Mouse (Mus musculus): Measurements from ENCODE around the gene Avpr1a. TPM values are rescaled to one million over a fixed set of nuclear protein-coding genes. Genes with fewer than 3 reads are reported as not detected.

The Avpr1a gene
- 0.23 and 0.28 TPM in 2 replicates for polyA plus RNA-seq (2012; rRNA removed)

DNA sequence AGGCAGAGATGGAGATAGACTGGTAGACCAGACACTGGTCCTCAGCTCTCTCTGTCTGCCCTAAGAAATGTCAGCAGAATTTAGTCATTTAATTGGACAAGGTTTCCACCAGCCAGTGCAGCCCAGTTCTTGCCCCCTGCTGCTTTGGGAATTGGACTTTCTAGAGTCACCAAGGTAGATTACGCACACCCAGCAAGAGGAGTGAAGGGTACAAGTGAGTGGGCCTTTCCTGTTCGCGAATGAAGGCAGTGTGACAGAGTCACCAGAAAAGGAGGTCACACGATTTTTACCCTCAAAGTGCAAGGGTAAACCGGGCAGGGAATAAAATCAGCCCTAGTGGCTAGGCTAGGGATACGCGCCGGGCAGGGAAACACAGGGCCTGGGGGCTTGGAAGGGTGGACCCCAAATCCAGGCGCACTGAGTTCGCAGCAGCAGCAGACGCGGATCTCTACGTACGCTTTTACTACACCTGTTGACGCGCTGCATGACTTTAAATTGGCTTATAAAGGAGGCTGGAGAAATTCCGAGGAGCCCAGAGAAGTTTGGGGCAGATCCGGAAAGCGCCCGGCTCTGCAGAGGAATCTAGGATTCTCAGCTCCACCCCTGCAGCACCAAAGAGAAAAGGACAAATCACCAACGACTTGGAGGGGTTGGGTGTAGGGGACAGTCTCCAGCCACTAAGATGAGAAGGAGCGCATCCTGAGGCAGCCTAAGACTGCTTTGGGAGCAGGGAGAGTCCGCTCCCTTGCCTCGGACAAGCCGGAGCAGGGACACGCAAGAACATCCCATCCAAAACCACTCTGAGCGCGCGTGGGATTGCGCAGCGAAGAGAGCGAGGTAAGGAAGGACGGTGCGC lies at the start of gene Avpr1a:
Gene Avpr1a (plus strand): TSS at position 639 of the 856 bp plus-strand sequence.
- no peak for DNase-seq (ENCODE audit: extremely low spot score in 1 of 2, low spot score in 1 of 2)

GRCm38 (mm10) chr10:122402270-122402669 lies 46.0 kb upstream of the Avpr1a start:
- DNase-seq (ENCODE audit: extremely low spot score in 1 of 2, low spot score in 1 of 2): no peak

DNA sequence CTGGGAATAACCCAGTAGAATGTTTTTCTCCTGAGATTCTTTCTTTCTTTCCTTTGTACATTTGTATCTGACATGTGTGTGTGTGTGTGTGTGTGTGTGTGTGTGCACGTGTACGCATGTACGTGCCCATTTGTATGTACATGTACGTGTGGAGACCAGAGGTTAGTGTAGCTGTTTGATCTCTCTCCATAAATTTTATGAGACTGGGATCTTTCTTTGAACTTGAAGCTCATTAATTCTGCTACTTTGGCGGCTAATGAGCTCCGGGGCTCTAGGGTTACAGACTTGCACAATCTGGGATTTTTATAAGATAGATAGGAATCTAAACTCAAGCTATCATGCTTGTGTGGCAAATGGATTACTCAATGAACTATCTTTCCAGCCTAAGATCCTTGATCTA lies 42.0 kb upstream of the Avpr1a start:
- no peak for DNase-seq (ENCODE audit: extremely low spot score in 1 of 2, low spot score in 1 of 2)

DNA sequence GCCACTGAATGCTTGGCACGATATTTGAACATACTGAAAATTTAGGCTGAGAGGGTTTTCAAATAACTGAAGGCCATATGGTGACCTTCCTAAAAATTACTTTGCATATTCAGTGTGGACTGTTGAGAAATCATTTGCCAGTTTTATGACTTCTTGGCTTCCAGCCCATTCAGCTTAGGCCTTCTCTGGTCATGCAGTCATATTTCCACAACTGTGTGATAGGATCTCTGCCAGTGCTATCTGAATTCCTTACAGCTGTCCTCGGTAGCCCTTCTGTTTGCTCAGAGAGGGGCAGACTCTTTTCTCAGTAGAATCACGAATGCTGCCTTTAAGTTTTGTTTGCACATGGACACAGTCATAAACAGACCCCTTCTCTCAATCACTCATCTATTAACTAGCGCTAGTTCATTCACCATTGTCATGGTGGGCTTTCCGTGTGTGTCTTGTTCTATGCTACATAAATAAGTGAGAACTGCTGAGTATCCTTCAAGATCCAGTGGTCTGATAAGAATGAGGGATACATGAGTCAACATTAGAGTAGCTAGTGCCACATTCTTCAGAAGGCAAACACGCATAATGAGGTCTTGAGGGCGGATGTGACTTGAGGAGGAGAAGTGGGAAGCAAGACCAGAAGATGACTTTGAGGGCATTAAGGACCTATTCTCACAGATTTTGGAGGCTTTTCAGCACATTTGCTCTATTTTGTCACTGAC lies 39.4 kb upstream of the Avpr1a start:
- peak in 1 of 2 experiments; percentile 5 for DNase-seq (ENCODE audit: extremely low spot score in 1 of 2, low spot score in 1 of 2)

- DNase-seq (ENCODE audit: extremely low spot score in 1 of 2, low spot score in 1 of 2): no peak
Observed at GRCm38 (mm10) chr10:122410791-122411190, 37.5 kb upstream of the Avpr1a start.

GRCm38 (mm10) chr10:122432690-122433089 lies 15.6 kb upstream of the Avpr1a start:
- no peak for DNase-seq (ENCODE audit: extremely low spot score in 1 of 2, low spot score in 1 of 2)

GRCm38 (mm10) chr10:122447275-122447674 lies 1.0 kb upstream of the Avpr1a start:
- peak in 1 of 2 experiments; percentile 83 for DNase-seq (ENCODE audit: extremely low spot score in 1 of 2, low spot score in 1 of 2)

DNA sequence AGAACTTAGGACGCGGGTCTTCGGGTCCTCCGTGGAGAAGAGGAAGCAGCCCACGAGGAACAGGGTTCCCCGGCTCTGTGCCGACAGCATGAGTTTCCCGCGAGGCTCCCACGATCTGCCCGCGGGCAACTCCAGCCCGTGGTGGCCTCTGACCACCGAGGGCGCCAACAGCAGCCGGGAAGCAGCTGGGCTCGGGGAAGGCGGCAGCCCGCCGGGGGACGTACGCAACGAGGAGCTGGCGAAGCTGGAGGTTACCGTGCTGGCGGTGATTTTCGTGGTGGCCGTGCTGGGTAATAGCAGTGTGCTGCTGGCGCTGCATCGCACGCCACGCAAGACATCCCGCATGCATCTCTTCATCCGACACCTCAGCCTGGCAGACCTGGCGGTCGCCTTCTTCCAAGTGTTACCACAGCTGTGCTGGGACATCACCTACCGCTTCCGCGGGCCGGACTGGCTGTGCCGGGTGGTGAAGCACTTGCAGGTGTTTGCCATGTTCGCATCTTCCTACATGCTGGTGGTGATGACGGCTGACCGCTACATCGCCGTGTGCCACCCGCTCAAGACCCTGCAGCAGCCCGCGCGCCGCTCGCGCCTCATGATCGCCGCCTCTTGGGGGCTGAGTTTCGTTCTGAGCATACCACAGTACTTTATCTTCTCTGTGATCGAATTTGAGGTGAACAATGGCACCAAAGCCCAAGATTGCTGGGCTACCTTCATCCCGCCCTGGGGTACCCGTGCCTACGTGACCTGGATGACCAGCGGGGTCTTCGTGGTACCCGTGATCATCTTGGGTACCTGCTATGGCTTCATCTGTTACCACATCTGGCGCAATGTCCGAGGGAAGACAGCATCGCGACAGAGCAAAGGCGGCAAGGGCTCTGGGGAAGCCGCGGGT lies 665 bp downstream of the Avpr1a start:
- DNase-seq (ENCODE audit: extremely low spot score in 1 of 2, low spot score in 1 of 2): peak in 1 of 2 experiments; percentile 8

DNA sequence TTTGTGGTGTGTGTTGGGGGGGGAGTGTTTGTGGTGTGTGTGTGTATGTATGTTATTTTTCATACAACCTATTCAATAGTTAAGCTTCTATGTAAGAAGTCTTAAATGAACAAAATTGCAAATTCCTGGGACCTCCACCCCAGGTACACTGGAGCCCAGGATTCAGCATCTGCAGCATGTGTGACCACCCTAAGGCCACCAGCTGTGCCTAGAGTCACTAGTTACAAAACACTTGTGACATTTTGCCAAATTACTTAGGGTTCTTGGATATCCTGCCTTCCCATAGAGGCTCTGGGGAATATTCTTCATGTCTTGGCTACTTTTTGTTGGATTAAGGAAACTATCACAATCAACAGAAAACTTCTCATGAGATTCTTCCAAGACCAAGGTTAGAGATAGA lies 1.6 kb downstream of the Avpr1a start:
- DNase-seq (ENCODE audit: extremely low spot score in 1 of 2, low spot score in 1 of 2): no peak

GRCm38 (mm10) chr10:122453466-122453865 lies 5.2 kb downstream of the Avpr1a start:
- DNase-seq (ENCODE audit: extremely low spot score in 1 of 2, low spot score in 1 of 2): peak in 1 of 2 experiments; percentile 9

DNA sequence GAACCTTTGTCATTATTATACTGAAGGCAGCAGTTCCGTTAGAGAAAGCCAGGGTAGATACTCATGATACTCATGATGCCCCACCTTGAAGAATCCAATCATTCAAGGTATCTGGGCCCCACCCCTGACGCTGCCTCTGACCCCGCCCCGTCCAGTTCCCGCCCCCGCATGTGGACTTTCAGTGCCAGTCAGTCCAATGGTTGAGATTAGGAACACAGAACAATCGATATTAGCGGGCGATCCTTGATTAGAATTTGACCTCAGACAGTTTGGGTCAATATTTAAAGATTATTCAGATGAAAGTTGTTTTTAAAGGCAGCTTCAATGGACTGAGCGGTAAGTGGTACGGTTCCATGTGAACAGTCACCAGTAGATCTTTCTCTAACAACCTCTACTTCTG lies 7.5 kb downstream of the Avpr1a start:
- no peak for DNase-seq (ENCODE audit: extremely low spot score in 1 of 2, low spot score in 1 of 2)

- no peak for DNase-seq (ENCODE audit: extremely low spot score in 1 of 2, low spot score in 1 of 2)
Observed at GRCm38 (mm10) chr10:122476846-122477245, 28.5 kb downstream of the Avpr1a start.

GRCm38 (mm10) chr10:122498551-122498950 lies 50.3 kb downstream of the Avpr1a start:
- no peak for DNase-seq (ENCODE audit: extremely low spot score in 1 of 2, low spot score in 1 of 2)

GRCm38 (mm10) chr10:122499306-122499705 lies 51.0 kb downstream of the Avpr1a start:
- no peak for DNase-seq (ENCODE audit: extremely low spot score in 1 of 2, low spot score in 1 of 2)

Other genes starting within 250 kb of the Avpr1a start
- 29.9 and 31.0 TPM in 2 replicates for gene Ppm1h, start 230.3 kb downstream of the Avpr1a start, polyA plus RNA-seq (2012; rRNA removed)